Mouse (Mus musculus): ENCODE measurements at regions not wholly inside any gene's neighbourhood (a gene's known extent, or its start where the extent isn't known, plus 50 kb on each side); places are given as distances from the start of the nearest gene placed in this dataset.

- DNase-seq = no peak
These were observed 124.7 kb downstream of the Erv3 start for GRCm38 (mm10) chr2:131734740-131735378.

- no peak for DNase-seq
These were observed 133.0 kb downstream of the Erv3 start for GRCm38 (mm10) chr2:131726533-131726932.

GRCm38 (mm10) chr2:131721631-131722545 lies 137.7 kb downstream of the Erv3 start:
- DNase-seq = no peak

GRCm38 (mm10) chr2:131717561-131717960 lies 142.0 kb downstream of the Erv3 start:
- DNase-seq = no peak

GRCm38 (mm10) chr2:131716841-131717240 lies 142.7 kb downstream of the Erv3 start:
- no peak for DNase-seq

GRCm38 (mm10) chr2:131715381-131715780 lies 144.2 kb downstream of the Erv3 start:
- DNase-seq = no peak

GRCm38 (mm10) chr2:131711886-131712285 lies 147.7 kb downstream of the Erv3 start:
- DNase-seq = no peak

GRCm38 (mm10) chr2:131706565-131706964 lies 144.5 kb upstream of the Adra1d start:
- DNase-seq = no peak

GRCm38 (mm10) chr2:131704406-131704805 lies 142.3 kb upstream of the Adra1d start:
- DNase-seq = no peak

- DNase-seq = no peak
These were observed 140.1 kb upstream of the Adra1d start for GRCm38 (mm10) chr2:131702146-131702545.

- no peak for DNase-seq
These were observed 137.7 kb upstream of the Adra1d start for GRCm38 (mm10) chr2:131699798-131700197.

GRCm38 (mm10) chr2:131698008-131698965 lies 136.2 kb upstream of the Adra1d start:
- no peak for DNase-seq

GRCm38 (mm10) chr2:131696307-131696706 lies 134.2 kb upstream of the Adra1d start:
- DNase-seq = no peak

GRCm38 (mm10) chr2:131689996-131690395 lies 127.9 kb upstream of the Adra1d start:
- no peak for DNase-seq

- no peak for DNase-seq
These were observed 126.2 kb upstream of the Adra1d start for GRCm38 (mm10) chr2:131688282-131688681.

- no peak for DNase-seq
These were observed 125.4 kb upstream of the Adra1d start for GRCm38 (mm10) chr2:131687449-131687848.

- no peak for DNase-seq
These were observed 124.7 kb upstream of the Adra1d start for GRCm38 (mm10) chr2:131686748-131687147.

GRCm38 (mm10) chr2:131685326-131685725 lies 123.2 kb upstream of the Adra1d start:
- DNase-seq = no peak

- DNase-seq = no peak
These were observed 121.7 kb upstream of the Adra1d start for GRCm38 (mm10) chr2:131683734-131684133.

- DNase-seq = no peak
These were observed 116.4 kb upstream of the Adra1d start for GRCm38 (mm10) chr2:131678484-131678883.

GRCm38 (mm10) chr2:131676736-131677135 lies 114.7 kb upstream of the Adra1d start:
- DNase-seq = no peak

GRCm38 (mm10) chr2:131674872-131675271 lies 112.8 kb upstream of the Adra1d start:
- no peak for DNase-seq

- DNase-seq = no peak
These were observed 111.3 kb upstream of the Adra1d start for GRCm38 (mm10) chr2:131673351-131673750.

All from cerebellum, adult 9-11 months (tissue).